Mouse (Mus musculus) heart, postnatal 25 days (tissue): ENCODE results near the gene Adgrg7. TPM values are rescaled to one million over a fixed set of nuclear protein-coding genes. Genes with fewer than 3 reads are reported as not detected.

Experiments
- DNase-seq: peaks from one replicate; pipeline ENCODE4 v3.0.0; 2022; ENCODE audit warnings: low spot score
- intact Hi-C: fragments of 180-260 bp; cut with DNase I; formaldehyde crosslinking; loops from one replicate; pipeline ENCODE4 v1.15.1; 2025
- total RNA-seq, 2 experiments: library from RNA; stranded (reverse); gene quantifications; 2 replicates each; pipeline ENCODE4 v1.2.3; 2021

Adgrg7 gene
- not detected for total RNA-seq

DNA sequence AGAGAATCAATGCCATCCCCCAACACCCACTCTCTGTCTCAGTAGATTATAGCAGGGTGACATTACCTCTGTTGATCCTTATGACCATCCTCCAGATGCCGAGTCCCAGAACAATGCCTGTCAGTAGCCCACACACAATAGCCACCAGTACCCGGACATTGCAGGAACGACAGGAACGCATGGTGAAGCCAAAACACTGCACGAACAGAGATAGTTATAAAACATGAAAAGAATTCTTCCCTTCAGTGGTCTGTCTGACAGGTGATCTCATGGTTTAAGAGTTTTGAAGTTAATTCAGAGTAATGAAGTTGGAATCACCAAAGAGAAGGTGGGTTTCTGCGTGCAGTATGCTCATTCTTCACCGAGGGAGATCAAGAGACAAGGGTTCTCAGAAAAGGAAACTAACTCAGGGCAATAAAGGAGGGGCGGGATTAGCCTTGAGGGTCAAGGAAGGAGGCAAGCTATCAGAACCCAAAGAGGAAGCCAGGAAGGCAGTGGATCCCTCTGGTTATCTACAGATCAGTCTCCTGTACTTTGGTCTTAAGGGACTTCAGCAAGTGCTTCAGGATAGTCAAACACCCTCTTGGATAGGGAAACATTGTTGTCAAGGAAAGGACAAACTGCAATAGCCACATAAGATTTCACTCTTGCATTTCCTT is at the start of gene Adgrg7:
Gene Adgrg7 (minus strand): TSS at position 375 of the 659 bp plus-strand sequence.
- no peak for DNase-seq
- intact Hi-C loops: no loop called here

GRCm38 (mm10) chr16:56842988-56843387 is 47.3 kb upstream of the Adgrg7 start:
- no peak for DNase-seq
- intact Hi-C loops: no loop called here

- intact Hi-C loops: no loop called here
- DNase-seq: no peak
Observed at GRCm38 (mm10) chr16:56833312-56833711, 37.7 kb upstream of the Adgrg7 start.

DNA sequence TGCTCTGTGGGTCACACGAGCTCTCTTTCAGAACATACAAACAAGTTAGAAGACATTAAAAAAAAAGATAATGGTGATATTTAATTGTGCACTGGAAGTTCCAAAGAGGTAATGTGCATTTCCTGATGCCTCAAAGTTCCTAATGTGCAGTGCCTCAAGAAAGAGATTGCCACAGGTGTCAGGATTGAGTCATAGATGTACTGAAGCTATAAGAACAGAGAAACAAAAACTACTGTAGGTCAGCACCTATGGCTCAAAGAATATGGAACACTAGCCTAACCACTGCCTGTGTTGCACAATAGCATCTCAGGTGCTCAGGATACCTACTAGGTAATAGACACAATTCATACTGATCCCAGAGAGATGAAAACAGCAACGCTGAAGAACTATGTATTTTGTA is 36.3 kb upstream of the Adgrg7 start:
- DNase-seq: no peak
- intact Hi-C loops: no loop called here

DNA sequence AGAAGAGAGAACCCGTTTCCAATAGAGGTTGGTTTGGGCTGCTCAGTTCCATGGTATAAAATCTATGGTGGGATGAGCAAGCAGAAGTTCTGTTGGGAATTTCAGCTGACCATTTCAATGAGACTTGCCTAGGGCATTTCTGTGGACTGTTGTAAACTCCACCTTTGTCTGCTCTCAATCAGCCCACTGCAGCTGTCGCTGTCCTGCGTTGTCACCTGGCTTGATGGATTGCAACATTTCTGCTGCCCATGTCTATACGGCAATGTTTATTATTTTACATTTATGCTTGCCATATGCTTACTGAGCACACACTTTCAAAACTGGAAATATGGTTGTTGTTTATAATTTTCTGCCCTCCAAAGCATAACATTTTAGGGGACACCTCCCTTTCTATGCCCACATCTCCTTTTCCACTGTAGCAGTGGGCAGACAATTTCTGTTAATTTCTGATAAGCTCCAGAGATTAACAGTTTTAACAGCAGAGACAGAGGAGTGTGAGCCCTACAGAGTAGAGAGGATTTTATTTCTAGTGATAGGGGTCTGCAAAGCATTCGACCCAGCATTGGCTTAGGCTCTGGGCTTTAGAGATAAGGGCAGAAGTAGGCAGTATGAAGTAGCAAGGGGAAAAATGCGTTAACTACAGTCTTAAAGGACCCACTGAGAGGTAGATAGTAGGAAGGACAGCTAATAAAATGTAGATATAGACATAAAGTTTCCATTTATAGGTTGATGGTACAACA is 5.9 kb upstream of the Adgrg7 start:
- no peak for DNase-seq
- intact Hi-C loops: loop anchor here (2.0 kb wide), 1 partner anchor 117 kb away; no protein-coding TSS in a partner anchor

DNA sequence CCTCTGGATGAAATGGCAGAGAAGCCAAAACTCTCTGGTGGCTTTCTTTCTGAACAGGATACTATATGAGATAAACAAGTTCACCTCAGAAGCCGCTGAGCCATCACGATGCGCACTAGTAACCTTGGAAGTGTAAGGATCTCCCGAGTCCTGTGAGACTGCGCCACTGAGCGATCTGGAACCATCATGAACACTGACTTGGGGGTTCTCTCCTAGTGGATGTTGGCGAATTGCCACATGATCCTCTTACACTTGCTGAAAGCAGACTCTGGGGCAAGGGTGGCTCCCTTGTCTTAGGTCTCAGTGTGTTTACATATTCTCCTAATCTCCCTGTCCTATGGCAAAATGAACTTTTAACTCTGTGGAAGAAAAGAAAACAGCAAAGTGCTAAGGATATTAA is 5.3 kb upstream of the Adgrg7 start:
- no peak for DNase-seq
- intact Hi-C loops: loop anchor here (2.0 kb wide), 1 partner anchor 118 kb away; no protein-coding TSS in a partner anchor

DNA sequence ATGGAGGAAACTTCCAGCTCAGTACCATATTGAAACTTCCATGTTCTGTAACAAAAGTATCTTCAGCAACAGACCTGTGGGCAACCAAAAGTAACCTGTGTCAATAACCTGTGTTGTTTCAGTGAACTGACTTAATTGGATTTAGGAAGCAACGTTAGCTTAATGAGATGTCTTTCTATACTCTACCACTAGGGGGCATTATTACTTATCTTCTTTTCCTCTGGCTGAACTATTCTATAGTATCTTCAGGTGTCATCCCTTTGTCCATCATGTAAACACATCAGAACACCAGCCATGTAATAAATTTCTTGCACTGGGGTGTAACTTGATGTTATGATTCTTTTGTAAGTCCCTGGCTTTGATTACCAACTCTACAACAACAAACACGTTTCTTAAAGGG is 4.8 kb upstream of the Adgrg7 start:
- no peak for DNase-seq
- intact Hi-C loops: loop anchor here (2.0 kb wide), 1 partner anchor 118 kb away; no protein-coding TSS in a partner anchor

- intact Hi-C loops: loop anchor here (2.0 kb wide), 1 partner anchor 119 kb away; no protein-coding TSS in a partner anchor
- DNase-seq: no peak
Observed at GRCm38 (mm10) chr16:56799541-56800029, 3.9 kb upstream of the Adgrg7 start.

GRCm38 (mm10) chr16:56798873-56799272 is 3.2 kb upstream of the Adgrg7 start:
- DNase-seq: no peak
- intact Hi-C loops: no loop called here

GRCm38 (mm10) chr16:56794383-56795144 is 1.1 kb downstream of the Adgrg7 start:
- intact Hi-C loops: no loop called here
- no peak for DNase-seq

DNA sequence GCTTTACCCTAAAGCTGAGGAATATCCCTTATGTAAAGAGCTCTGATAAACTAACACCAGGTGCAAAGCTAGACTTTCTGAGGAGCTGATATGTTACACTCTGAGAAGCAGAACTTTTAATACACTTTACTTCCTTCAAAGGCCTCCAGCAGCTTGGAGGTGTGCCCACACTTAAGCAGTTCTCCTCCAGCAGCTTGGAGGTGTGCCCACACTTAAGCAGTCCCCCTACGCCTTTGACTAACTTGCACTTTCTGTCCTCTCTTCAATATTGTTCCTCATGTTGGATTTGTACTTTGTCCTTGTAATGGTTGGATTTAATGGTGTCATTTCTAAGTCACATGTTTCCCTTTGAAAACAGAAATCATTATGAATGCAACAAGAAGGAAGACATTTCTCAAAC is 1.9 kb downstream of the Adgrg7 start:
- no peak for DNase-seq
- intact Hi-C loops: no loop called here

- DNase-seq: no peak
- intact Hi-C loops: no loop called here
Observed at GRCm38 (mm10) chr16:56785943-56786342, 9.7 kb downstream of the Adgrg7 start.

DNA sequence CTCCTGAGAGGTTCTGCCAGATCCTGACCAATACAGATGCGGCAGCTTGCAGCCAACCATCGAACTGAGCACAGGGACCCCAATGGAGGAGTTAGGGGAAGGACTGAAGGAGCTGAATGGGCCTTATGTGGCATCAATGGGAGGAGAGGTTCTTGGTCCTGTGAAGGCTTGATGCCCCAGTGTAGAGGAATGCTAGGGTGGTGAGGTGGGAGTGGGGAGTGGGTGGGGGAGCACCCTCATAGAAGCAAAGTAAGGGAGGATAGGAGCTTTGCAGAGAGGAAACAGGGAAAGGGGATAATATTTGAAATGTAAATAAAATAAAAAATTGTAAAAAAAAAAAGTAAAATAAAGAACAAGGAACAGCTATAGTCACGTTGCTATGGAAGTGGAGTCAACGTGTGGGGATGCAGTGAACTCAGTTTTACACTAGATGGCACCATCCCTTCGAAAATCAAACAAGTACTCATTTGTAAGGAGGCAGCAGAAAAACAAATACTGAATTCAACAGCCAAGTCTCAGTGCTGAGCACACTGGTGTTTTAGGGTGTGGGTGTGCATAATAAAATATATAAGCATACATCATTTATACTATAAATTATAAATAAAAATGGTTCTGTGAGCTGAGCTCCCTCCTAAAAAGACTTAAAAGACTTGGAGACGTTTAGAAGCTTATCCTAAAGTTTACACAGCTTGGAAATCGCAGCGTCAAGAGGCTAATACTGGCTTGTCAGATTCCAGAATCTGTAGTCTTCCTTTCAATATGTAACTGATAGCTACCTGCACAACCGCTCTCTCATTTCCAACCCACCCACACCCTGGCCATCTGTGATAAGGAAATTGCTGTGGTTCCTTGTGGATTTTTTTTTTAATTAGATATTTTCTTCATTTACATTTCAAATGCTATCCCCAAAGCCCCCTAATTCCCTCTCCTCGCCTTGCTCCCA is 24.2 kb downstream of the Adgrg7 start:
- DNase-seq: no peak
- intact Hi-C loops: loop anchor here (2.0 to 5.0 kb wide), 3 partner anchors 149 to 406 kb away; no protein-coding TSS in a partner anchor

- DNase-seq: no peak
- intact Hi-C loops: no loop called here
Observed at GRCm38 (mm10) chr16:56729060-56729459, 66.6 kb downstream of the Adgrg7 start.

- intact Hi-C loops: no loop called here
- no peak for DNase-seq
Observed at GRCm38 (mm10) chr16:56724927-56725326, 70.7 kb downstream of the Adgrg7 start.

GRCm38 (mm10) chr16:56722357-56722756 is 73.3 kb downstream of the Adgrg7 start:
- intact Hi-C loops: no loop called here
- DNase-seq: no peak

GRCm38 (mm10) chr16:56719031-56719430 is 76.6 kb downstream of the Adgrg7 start:
- intact Hi-C loops: loop anchor here (5.0 kb wide), 1 partner anchor 403 kb away; the partner anchor contains the start of gene Tomm70a
- DNase-seq: no peak

DNA sequence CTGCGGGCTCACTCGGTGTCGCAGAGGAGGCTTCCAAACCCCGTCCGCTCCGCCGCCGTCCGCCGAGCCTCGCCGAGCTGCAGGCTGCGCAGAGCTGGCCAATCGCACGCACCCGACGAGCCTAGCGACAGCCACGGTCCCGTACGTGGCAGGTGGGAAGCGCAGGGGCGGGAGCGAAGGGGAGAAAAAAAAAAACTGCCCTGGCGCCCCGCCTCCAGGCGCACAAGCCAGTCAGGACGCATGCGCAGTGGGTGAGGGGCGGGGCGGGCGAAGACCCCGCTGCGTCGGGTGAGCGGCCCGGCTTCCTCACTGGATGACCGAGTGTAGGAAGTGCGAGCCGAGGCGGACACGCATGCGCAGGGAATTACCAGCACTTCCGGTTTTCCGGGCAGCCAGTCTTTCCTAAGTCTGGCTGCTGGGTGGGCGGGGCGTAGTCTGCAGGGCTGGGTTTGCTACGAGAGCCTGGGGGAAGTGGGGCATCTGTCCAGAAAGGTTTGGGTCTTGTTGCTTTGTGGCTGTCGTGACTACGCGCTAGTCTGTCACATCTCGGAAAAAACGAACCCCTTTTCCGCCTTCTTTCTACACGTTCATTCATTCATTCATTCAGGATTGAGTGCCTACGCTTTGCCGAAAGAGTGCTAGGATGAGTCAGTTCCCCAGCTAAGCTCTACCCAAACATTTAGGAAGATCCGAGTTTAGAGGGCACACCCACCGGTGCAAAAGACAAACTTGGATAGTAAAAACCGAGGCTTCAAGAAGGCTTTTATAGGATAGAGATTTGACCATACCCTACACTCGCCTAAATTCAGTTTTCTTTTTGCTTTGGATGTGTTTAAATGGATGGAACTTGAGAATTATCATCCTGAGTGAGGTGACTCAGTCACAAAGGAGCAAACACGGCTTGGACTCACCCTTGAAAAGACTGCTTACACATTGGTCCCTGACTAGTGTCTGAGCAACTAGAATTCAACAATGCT is 78.1 kb downstream of the Adgrg7 start, which contains the start of gene Tfg:
Gene Tfg (minus strand): TSS at position 227 of the 977 bp plus-strand sequence.
- DNase-seq: peak; percentile 98
- intact Hi-C loops: loop anchor here (5.0 kb wide), 1 partner anchor 405 kb away; the partner anchor contains the start of gene Tomm70a
